Mouse (Mus musculus) megakaryocyte-erythroid progenitor cell, adult 5-6 weeks (primary cell): ENCODE data around the gene Peli2. TPM values are rescaled to one million over a fixed set of nuclear protein-coding genes. Genes with fewer than 3 reads are reported as not detected.

Experiments used
- ATAC-seq: replicated peaks from 2 replicates; pipeline ENCODE4 v1.8.0; 2016; ENCODE audit warnings: mild to moderate bottlenecking, inconsistent platforms; ENCODE audit not compliant: severe bottlenecking, poor library complexity, low FRiP score, low TSS enrichment
- total RNA-seq, 2 experiments: library from RNA; stranded (forward) in 1 of 2; stranded (reverse) in 1 of 2; fragments of 200-1000, 215-1000 nt in 1 of 2; fragments of >200 nt in 1 of 2; fragmentation: Nextera tagmentation in 1 of 2; gene quantifications; 2 replicates each; pipeline ENCODE4 v1.2.3; 2014 to 2017

The Peli2 gene
- total RNA-seq, 2 experiments from 2014 or later = 0.05 to 0.72 TPM

DNA sequence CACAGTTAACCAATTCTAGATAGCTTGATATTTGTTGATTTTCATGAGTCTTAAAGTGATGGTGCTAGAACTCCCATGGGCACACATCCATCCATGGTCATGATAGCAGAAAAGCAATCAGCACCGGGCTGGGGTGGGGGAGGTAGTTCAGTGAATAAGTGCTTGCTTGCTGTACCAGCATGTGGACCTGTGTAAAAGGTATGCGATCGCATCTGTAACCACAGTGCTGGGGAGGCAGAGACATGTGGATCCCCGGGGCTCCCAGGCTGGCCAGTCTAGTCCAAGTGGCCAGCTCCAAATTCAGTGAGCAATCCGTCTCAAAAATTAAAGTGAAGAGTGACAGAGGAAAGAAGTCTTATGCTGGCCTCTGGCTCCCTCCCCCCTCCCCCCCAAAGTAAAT is 3.4 kb downstream of the Peli2 start:
- ATAC-seq = no peak

DNA sequence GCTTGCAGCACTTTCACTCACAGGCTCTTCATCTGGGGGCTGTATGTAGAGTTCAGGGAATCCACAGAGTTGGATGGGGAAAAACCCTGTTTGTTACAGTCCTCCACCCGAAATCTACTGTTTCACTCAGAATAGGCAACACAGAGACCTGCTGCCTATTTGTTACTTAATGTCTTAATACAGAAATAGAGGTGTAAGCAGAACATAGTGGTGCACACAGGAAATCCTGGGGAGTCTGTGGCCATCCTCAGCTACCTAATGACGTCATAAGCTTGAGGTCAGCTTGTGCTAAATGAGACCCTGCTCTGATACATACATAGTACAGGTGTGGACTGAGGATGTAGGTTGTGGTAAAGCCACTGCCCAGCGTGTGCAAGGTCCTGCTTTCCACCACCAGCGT is 4.2 kb downstream of the Peli2 start:
- ATAC-seq = no peak

DNA sequence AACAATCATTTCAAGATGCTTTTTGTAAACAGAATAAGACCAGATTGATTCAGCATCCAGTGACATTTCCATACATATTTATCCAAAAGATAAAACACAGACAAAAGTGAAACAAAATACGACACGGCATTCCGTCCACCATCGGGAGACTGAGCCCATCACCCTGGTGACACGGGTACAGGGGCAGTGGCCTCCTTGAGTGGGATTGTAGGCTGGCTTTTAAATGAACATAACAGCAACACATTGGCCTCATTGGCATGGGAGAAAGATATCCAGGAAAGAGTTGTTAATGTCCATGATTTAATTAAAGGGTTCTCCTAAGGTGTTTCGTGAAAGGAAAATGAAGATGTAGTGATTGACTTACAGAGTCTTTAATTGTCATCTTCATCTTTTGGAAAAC is 5.3 kb downstream of the Peli2 start:
- no peak for ATAC-seq

DNA sequence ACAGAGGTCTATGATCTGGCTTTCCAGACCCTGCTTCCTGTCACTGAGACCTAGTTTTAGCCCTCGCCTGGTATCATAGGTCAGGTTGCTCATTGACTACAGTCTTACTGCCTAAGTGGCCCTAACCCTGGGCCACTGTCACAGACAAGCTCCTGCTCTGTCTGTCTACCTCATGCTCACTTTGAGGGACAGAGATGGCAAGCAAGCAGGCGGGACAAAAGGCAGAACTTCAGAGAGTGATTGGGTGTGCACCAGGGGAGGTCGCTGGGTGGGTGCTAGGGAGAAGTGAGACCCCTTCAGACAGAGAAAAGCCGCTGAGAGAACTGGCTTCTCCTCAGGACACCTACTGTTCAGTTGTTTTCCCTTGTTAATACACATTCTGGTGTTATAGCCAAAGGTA is 6.3 kb downstream of the Peli2 start:
- no peak for ATAC-seq

DNA sequence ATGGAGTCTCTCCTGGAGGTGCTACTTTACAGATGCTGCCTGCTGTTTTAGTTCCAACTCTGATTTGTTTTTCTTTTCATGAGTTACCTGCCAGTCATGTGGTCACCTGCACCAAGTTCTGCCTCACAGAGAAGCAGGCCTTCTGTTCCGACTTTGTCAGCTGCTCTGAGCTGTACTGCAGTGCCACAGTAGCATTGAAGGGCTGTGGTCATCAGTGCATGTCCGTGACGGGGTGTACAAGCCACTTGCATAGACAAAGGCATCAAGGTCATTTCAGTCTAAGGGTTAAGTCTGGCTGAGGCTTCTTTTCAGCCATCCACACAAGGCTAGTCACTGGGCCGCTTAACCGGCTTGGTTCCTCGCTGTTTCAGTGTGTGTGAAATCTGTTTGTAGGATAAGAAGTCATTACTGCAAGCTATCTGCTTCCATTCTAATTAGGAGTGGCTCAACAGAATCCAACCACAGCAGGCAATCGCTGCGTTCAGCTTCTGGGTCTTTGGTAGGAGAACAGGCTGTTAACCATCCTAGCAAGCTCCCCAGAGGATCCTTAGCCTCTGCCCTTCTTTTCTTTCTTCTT is 7.1 kb downstream of the Peli2 start:
- no peak for ATAC-seq

DNA sequence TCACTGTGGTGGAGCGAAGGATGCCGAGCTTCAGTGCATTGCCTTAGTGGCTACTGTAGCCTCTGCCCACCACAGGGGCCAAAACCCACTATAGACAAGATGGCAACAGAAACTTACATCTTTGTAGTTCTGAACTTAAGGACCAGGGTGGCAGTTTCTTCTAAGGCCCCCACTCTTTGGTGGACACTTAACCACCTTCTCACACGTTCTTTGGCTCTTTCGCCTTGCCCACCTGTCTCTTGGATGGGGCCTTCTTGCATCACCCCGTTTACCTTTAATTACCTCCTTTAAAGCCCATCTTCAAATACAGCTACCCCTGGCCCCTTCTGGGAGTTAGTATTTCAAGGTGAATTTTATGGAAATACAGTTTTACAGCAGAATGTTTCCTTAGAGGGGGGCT is 8.1 kb downstream of the Peli2 start:
- ATAC-seq = no peak

DNA sequence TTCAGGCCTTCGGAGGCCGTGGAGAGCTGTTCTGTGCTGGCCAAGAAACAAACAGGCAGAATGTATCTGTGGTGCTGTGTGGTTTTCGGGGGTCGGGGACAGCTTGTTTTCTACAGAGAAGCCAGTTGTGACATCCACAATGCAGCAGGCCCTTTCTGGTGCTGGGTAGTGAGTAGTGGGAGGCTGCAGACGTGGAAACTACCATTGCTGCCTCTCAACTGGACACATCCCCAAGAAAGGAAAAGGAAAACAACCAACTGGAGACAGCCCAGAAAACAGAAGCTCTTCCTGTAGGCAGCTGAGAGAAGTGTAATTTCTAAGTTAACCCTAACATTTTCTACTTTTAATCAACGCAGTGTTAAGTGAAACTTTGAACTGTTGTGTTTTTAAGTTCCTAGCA is 9.4 kb downstream of the Peli2 start:
- ATAC-seq = no peak

DNA sequence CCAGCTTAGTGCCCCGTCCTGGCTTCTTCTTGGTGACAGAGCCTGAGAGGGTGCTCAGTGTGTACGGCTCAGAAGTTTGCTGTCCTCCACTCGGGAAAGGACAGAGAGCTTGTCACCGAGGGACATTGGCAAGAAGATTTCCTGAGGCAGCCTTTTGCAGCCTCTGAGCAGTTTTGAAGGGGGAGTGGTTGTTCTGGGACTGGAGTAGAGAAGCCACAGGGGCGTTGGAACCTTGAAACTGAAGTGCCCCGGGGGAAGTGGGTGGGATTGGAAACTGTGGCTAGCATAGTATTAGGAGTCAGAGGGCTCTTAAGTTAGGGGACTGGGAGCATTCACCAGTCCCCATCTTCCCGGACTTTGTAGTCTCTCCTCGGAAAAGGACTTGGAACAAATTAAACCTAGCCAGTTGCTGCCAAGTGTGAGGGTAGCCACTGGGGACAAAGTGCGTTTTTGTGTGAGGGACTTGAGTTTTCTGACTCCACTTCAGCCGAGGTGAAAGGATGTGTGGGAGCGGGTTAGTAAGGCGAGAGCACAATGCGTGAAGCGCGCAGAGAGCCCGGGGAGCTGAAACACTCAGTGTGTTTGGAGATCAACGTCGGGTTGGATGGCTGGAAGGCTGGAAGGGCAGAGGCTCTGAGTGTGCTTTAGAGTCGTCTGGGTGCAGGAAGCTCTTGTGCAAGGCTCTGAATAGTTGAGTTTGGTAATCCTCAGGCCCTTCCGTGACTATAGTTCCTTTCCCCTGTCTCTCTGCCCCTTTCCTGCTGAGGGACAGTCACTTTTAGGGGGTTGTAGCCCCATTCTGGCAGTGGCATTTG is 10.3 kb downstream of the Peli2 start:
- no peak for ATAC-seq

DNA sequence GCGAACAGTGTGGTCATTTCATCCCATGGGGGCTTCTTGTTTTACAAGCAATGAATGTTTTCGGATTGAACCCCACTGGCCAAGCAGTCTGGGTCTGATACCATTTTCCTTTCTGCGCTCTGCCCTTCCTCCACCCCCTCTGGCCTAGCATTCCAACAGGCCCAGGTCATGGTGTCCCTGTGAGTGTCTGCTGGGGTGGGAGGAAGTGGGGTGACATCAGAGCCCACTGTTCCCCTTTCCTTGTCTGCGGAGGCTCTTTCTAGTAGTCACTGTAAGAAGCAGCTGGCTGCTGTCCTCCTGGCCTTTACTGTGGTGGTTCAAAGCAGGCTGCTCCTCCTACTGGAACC is 10.9 kb downstream of the Peli2 start:
- ATAC-seq = no peak

DNA sequence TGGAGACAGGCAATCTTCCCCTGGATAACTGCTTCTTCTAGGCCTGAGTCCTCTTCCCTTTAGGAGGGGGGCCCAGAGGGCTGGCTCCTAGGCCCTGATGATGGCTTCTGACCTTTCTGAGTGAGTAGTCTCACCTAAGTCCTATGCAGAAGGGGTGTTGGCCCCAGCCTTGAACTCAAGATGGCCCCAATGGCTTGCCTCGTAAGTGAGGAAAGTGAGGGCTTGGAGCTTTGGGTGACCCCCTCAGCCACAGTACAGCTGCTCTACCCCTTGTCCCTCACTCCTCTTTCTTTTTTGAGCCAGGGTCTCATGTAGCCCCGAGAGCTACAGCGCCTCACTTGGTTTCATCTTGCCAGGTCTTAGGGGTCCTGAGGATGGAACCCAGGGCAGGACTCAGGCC is 11.6 kb downstream of the Peli2 start:
- no peak for ATAC-seq

DNA sequence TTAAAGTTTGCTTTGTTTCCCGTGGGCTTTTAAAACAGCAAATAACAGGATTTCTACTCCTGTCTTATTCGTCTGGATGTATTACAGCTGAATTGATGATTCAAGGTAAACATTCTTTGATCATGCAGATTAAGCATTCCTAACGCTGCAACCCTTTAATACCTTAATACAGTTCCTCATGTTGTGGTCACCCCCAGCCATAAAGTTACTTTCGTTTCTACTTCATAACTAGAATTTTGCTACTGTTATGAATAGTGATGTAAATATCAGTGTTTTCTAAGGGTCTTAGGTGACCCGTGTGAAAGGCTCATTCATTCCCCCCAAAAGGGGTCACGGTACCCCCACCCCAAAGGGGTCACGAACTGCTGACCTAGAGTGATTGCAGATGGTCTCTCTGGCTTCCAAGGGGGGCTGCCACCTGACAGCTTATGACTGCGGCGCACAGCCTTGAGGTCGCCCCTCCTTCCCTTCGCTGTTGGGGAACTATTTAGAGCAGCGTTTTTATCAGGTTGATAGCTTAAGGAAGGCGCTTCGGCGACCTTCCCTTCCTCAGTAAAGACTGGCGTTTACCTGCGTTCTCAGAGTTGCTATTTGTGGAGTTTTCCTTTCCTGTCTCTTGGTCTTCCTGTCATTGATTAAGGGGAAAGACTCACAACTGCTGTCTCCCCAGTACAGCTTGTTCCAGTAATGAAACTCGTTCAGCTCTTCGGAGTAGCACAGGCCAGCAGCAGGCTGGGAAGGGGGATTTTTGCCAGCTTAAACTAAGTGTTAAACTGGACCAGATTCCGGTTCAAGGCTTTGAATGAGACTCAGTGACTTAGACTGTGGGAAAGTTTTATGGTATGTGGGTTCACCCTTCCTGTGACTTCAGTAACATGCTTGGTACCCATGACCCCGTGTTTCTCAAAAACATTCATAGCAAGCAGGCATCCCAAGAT is 12.5 kb downstream of the Peli2 start:
- ATAC-seq = no peak

DNA sequence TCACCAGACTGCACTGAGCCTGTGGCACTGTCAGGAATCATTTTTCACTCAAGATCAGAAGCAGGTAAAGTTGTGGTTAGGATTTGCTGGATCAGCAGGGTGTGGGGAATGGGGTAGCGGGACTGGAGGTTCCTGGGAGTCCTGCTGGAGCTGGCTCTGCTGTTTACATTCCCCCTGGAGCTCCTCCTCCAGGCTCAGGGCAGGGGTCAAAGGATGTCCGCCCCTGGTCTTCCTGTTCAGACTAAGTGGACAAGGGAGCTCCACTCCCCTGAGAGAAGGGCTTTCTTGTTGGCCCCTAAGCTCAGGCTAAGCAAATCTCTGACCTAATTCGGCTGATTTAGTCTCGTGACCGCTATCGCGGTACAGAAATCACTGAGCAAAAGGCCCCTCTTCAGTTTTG is 13.7 kb downstream of the Peli2 start:
- no peak for ATAC-seq

DNA sequence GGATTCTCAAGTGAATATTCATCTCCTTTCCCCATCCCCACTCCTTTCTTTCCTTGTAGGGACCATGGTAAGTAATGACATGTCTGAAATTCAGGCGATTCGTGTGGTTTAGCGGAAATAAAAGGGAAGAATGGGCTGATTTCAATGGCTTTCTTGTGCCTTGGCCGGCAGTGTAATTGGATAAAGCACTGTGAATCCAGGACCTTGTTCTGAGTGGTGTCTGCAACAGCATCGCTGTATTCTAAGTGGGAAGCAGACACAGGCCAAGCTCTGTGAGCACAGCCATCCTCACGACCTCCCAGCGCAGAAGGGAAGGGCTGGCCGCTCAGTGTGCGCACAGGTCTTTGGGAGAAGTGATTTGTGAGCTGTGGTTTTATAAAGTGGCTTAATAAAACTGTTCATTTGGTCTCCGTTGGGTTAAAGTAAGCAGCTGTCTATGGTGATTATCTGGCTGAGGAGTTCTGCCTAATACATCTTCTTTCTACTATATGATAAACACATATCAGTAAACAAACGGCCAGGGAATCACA is 15.3 kb downstream of the Peli2 start:
- ATAC-seq = 0 out of 2 replicates have a peak, but pooled peaks have one; percentile 25

DNA sequence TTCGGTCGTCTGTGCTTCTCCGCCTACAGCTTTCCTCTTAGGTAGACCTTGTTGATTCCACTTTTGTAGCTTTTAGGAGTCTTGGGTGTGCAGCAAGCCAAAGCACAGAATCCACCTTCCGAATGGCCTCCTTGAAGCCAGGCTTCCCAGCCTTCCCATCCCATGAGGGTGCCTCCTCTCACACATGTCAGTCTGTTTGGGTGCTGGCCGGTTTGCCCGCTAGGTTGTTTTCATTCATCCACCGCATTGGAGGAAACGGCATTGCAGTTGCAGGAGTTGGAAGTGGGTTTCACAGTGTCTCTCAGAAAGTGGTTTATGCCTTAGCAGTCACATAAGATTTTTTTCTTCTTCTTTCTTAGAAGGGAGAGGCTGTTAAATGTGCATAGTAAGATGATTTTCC is 17.1 kb downstream of the Peli2 start:
- ATAC-seq = no peak

DNA sequence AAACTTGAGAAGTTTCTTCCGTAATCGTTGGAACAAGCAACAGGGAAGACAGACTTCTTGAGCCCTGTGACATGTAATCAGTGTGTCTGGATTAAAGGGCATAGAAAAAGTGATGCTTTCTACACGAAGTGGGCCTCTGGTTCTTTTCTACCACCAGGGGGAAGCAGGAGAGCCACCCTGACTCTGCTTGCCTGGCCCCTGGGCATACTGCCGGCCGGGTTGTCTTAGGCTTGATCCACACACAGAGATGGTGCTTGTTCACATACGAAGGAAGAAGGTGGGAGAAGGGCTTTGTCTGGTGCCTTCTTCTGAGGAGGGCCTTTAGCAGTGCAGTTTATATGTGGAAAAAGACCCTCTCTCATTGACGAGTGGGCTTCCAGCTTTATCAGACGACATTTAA is 17.5 kb downstream of the Peli2 start:
- ATAC-seq = peak; percentile 84

DNA sequence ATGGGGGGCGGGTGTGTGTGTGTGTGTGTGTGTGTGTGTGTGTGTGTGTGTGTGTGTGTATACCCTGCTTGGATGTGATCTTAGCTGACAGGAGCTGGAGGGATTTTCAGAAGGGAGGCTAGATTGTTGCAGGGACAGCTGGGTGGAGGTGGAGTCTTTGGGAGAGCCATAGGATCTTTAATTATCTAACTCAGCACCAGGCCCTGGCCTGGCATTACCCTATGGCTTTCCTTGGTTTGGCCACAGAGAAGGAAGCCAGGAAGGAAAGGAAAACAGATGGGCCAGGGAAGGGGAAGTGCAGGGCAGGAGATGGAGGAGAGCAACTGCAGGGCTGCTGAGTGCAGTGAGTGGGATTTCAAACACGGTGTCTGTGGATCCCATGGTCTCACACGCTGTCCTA is 18.8 kb downstream of the Peli2 start:
- no peak for ATAC-seq

DNA sequence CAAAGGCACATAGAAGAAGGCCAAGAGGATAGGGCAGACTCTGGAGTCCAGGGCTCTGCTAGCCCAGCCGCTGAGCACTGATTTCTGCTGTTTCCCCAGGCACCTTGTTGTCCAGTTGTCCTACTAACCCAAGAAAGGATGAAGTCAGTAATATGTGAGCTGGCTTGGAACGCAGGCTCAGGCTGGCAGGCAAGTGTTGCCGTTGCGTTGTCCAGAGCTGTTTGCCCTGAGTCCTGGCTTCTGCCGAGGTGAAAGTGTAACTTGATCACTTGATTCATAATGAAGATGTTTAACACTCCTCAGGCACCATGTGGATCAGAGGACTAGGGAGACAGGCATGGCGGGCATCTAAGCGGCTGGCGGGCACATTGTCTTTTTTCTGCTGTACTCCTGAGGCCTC is 21.1 kb downstream of the Peli2 start:
- ATAC-seq = no peak

DNA sequence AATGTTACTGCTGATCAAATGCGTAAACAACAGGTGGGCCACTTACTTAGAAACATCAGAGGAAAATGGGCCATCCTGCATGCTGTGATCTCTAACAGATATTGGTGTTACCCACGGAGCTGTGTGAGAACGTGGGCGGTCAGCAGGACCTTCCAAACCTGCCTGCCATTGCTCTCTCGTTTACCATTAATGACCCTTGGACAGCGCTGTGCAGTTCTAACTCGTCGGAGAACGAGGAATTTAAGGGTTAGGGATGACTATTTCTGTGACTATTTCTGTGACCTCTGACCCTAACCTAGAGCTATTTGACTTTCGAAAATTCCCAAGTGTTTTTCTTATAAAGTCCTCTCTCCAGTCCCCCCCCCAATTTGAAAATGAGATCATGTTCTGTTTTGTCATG is 22.1 kb downstream of the Peli2 start:
- no peak for ATAC-seq

DNA sequence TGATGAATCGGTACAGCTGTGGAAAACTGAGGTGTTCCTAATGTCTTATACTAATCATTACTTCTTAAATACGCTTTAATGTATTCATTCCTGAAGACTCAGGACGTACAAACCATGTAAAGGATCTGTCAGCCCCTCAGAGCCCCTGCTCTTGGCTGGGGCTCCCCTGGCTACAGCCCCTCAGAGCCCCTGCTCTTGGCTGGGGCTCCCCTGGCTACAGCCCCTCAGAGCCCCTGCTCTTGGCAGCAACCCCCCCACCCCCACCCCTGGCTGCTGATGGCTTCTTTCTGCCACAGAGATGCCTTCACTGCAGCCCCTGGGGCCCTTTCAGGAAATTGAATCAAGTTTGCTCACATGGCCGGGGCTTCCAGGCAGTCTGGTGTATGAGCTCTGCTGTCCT is 22.5 kb downstream of the Peli2 start:
- ATAC-seq = no peak

DNA sequence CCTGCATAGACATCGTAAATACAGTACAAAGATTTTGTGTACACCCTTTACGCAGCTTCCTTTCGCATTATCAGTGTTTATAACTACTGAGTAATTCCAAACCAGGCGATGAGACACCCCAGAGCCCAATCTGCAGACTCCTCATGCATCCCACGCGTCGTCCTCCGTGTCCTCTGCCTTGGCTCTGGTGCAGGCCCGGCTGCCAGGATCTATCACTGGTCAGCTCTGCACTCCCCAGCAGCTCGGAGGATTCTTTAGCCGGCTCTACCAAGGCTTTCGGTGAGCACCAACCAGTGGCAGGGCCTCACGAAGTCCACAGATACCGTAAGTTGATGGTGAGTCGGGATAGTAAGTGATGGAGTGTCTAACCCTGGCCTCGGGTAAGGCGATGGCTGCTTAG is 23.7 kb downstream of the Peli2 start:
- no peak for ATAC-seq
